Mouse (Mus musculus): ENCODE results near the gene Gm4353.

DNA sequence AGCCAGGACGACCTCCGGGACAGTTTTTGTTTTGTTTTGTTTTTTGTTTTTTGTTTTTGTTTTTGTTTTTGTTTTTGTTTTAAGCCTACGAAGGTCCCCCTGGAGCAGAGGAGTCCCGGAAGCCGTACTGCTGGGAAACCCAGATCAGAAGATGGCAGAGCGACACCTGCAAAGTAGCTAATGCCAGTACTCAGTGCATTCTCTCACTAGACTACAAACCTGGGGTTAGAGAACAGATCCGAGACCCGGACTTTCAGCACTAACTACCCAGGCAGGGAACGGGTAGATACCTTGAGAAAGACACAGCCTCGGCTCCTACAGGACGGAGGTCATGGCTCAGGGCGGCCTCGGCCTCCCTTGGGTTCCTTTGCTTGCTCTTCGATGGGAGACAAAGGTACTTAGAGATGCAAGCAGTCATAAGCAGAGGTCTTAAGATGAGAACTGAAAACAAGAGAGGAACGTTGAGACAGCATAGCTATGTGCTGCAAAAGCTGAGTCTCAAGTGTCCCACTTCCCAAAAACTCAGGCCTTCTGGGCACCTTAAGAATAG, 43.9 kb downstream of the Gm4353 start:
- TF ChIP-seq POLR2A (IDR thresholded peaks at IDR 0.05; ENCODE audit: insufficient read length, low read depth) (no peak), TCF12 (IDR thresholded peaks at IDR 0.05; ENCODE audit: insufficient read depth, poor library complexity, severe bottlenecking) (no peak), USF1 (IDR thresholded peaks at IDR 0.05; ENCODE audit: low read depth) (no peak), CEBPB (IDR thresholded peaks at IDR 0.05; ENCODE audit: insufficient read depth, poor library complexity, severe bottlenecking) (no peak), MAX (IDR thresholded peaks at IDR 0.05; ENCODE audit: low read depth) (no peak), MYOD1 (IDR thresholded peaks at IDR 0.05; ENCODE audit: control insufficient read depth in 1 of 3, insufficient read length in 2 of 3, low read depth in 2 of 3) (no peak), E2F4 (IDR thresholded peaks at IDR 0.05; ENCODE audit: insufficient read depth) (no peak), POLR2AphosphoS2 (IDR thresholded peaks at IDR 0.05; ENCODE audit: insufficient read length, low read depth) (no peak), SRF (IDR thresholded peaks at IDR 0.05; ENCODE audit: control insufficient read depth, insufficient read length, low read depth) (no peak), TCF3 (IDR thresholded peaks at IDR 0.05; ENCODE audit: insufficient read length, low read depth) (no peak), REST (IDR thresholded peaks at IDR 0.05; ENCODE audit: insufficient read depth, insufficient read length) (no peak)

All from myocyte (in vitro differentiated cells).